18 mouse cellular contexts compared by ENCODE assay signal in genomic region chr7:78404481-78404880, GRCm38 (mm10).
"Had no signal": no experiment of that assay in that cellular context is flagged by ENCODE, and none has a peak within 500 bp of the region (broad histone marks: within the 10 kb centered on the region; RNA-seq: fewer than 3 reads in every experiment).

No protein-coding gene starts in this region.

- H3K27ac ChIP-seq: midbrain, embryonic 10.5 days; midbrain, embryonic 12.5 days; neural tube, embryonic 13.5 days; neural tube, embryonic 15.5 days had no signal

- ATAC-seq: midbrain, embryonic 16.5 days had no signal

- H3K4me3 ChIP-seq: midbrain, embryonic 10.5 days; midbrain, embryonic 12.5 days; myocyte; neural tube, embryonic 13.5 days; neural tube, embryonic 15.5 days had no signal

- H3K4me1 ChIP-seq: midbrain, embryonic 10.5 days; midbrain, embryonic 12.5 days; neural tube, embryonic 13.5 days; neural tube, embryonic 15.5 days had no signal

- DNase-seq: lung, adult 18-20 months; lung, embryonic 14.5 days; lung, postnatal 10 days; lung, postnatal 4 days; midbrain, embryonic 14.5 days; retina, postnatal 1 day; right cerebral cortex, postnatal 25 days; right cerebral cortex, postnatal 4 days; spleen, adult 18-20 months; thymus, adult 2 months; thymus, postnatal 25 days; thymus, postnatal 4 days had no signal
